Mouse (Mus musculus) liver, adult 2 months (tissue): ENCODE data around the gene Mrgprg.
A peak's percentile ranks its signal among the peaks of the same experiment; 100 is the strongest.

Source experiments
- CTCF ChIP-seq: fragments of 200-500 bp; IDR thresholded peaks from 2 replicates; pipeline ENCODE4 v1.5.1; 2011; ENCODE audit warnings: low read depth, low read length, control low read depth
- POLR2A ChIP-seq: fragments of 200-500 bp; IDR thresholded peaks from 2 replicates; pipeline ENCODE4 v1.6.1; 2011; ENCODE audit warnings: low read length, control low read depth; ENCODE audit not compliant: insufficient read depth; ENCODE audit errors: extremely low read depth

- TF ChIP-seq POLR2A, result 0 out of 2 replicates have a peak, but pooled peaks have one; percentile 40
- TF ChIP-seq CTCF, result no peak
Observed at GRCm38 (mm10) chr7:143739511-143740461, 27.0 kb downstream of the Mrgprg start.
